Comparison of ENCODE assay signal across 8 mouse cellular contexts in the genomic region with DNA sequence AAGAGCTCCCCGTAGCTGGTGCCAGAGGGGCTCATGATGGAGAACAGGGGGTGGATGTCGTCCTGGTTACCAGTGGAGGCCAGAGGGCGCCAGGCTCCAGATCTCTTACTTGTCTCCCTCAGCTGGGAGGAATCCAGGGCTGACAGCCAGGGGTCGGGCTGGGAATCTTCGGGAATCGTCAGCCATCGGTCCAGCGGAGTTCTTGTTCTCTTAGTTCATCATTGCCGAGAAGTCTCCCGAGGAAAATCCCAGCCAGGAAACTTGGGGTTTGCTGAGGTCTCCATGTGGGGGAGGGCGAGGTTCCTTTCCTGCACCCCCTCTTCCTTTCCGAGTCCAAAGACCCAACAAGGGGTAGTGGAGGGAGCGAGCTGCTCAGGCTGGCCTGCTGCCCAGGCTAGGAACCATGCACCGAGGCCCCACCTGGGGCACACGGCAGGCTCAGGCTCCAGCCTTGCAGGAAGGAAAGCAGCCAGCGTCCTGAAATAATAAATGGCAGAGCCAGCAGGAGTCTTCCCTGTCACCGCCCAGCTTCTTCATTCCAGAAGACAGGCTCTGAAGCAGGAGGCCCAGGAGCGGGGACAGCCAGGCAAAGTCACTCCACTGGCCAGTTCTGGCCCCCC. TPM values are rescaled to one million over a fixed set of nuclear protein-coding genes. Genes with fewer than 3 reads are reported as not detected.
DNase-seq lines count a peak whose midpoint lies in the region; ATAC-seq lines count a peak whose summit lies in the region.

No protein-coding gene starts in this region.

- peak overlapping the region; percentile 17; the same call in 1 of the 2 replicates for H3K9ac ChIP-seq in hindbrain, embryonic 14.5 days

- H3K36me3 ChIP-seq in hindbrain, embryonic 14.5 days (replicated peaks; ENCODE audit: control insufficient read depth, insufficient read depth): no peaks in the 10 kb centered on the region

- peak; percentile 27; the same call in 1 of the 2 replicates for ATAC-seq in hindbrain, embryonic 14.5 days (ENCODE audit: low FRiP score)

- peak overlapping the region; percentile 39 for H3K4me2 ChIP-seq in hindbrain, embryonic 14.5 days (replicated peaks)

- H3K4me1 ChIP-seq in hindbrain, embryonic 14.5 days (replicated peaks; ENCODE audit: control insufficient read depth, insufficient read depth, low read length): peaks cover 21% of the 10 kb centered on the region

- H3K27ac ChIP-seq in hindbrain, embryonic 14.5 days: peak overlapping the region; percentile 79

- no peaks in the 10 kb centered on the region; the same call in 1 of the 2 replicates for H3K27me3 ChIP-seq in hindbrain, embryonic 14.5 days (ENCODE audit: control insufficient read depth, insufficient read depth, low read length)

- H3K4me3 ChIP-seq in hindbrain, embryonic 14.5 days (replicated peaks; ENCODE audit: low read length): no peak overlapping the region

- no peaks in the 10 kb centered on the region for H3K9me3 ChIP-seq in hindbrain, embryonic 14.5 days (ENCODE audit: control insufficient read depth, low read length)

- DNase-seq in 3T3-L1 (ENCODE audit: low read depth, low spot score): peak; percentile 49
- DNase-seq in brain, adult 2 months (ENCODE audit: low read depth, low spot score): peak; percentile 31
- peak; percentile 85 to 90 for DNase-seq in gastrocnemius, adult 8-10 months (ENCODE audit: low spot score in 2 of 2)
- peak; percentile 57 for DNase-seq in hindbrain, embryonic 14.5 days (ENCODE audit: low spot score)
- DNase-seq in lung, adult 18-20 months: peak; percentile 72 to 73
- peak; percentile 58 for DNase-seq in ovary, postnatal 10 days (ENCODE audit: low spot score)
- no peak for DNase-seq in thymus, postnatal 14 days
- DNase-seq in thymus, postnatal 0 days (ENCODE audit: low spot score): no peak

- WGBS in hindbrain, embryonic 14.5 days: 4% methylated on average over 18 of the region's 18 CpGs

RNA-seq across cellular contexts. Expression of a gene that starts 12.5 kb away (rescaled TPM):
- total RNA-seq in gastrocnemius, adult 8-10 months (2022): 1 to 10 TPM in 2 of 4 experiments, under 1 TPM in 2; 0.92 to 1.3 (median 1.1) TPM
- polyA plus RNA-seq in hindbrain, embryonic 14.5 days (2014; fragmentation: Nextera tagmentation; extraction: Ambion mirVana): 4.9 TPM in 2 replicates
- 1.3 and 2.1 TPM in 2 replicates for polyA plus RNA-seq in thymus, postnatal 0 days (2015; fragmentation: Nextera tagmentation; extraction: Ambion mirVana)

RNA-seq across cellular contexts. Expression of a gene that starts 28.8 kb away (rescaled TPM):
- 100 to 1,000 TPM; 380 to 439 (median 413) TPM for total RNA-seq in gastrocnemius, adult 8-10 months (2022)
- polyA plus RNA-seq in hindbrain, embryonic 14.5 days (2014; fragmentation: Nextera tagmentation; extraction: Ambion mirVana): 1.2 and 2.0 TPM in 2 replicates
- 1.2 TPM in 2 replicates for polyA plus RNA-seq in thymus, postnatal 0 days (2015; fragmentation: Nextera tagmentation; extraction: Ambion mirVana)

RNA-seq across cellular contexts. Expression of a gene that starts 46.5 kb away (rescaled TPM):
- total RNA-seq in gastrocnemius, adult 8-10 months (2022): 1 to 10 TPM in 3 of 4 experiments, under 1 TPM in 1; 0.85 to 1.7 (median 1.5) TPM
- polyA plus RNA-seq in hindbrain, embryonic 14.5 days (2014; fragmentation: Nextera tagmentation; extraction: Ambion mirVana): 1.2 and 1.3 TPM in 2 replicates
- 58.9 and 64.1 TPM in 2 replicates for polyA plus RNA-seq in thymus, postnatal 0 days (2015; fragmentation: Nextera tagmentation; extraction: Ambion mirVana)

Comparison
In these comparisons a context has a peak if more than half of its experiments do, and no peak if none do; other contexts are left out.
1. DNase-seq: peak in 3T3-L1 (single experiment), brain, adult 2 months (single experiment), gastrocnemius, adult 8-10 months (2 of 2), hindbrain, embryonic 14.5 days (single experiment), lung, adult 18-20 months (2 of 2) and ovary, postnatal 10 days (single experiment); none in thymus, postnatal 14 days (single experiment) and thymus, postnatal 0 days (single experiment).
2. RNA of a gene that starts 46.5 kb away (polyA plus RNA-seq): 58.9 to 64.1 TPM in thymus, postnatal 0 days; 1.2 to 1.3 TPM in hindbrain, embryonic 14.5 days; every median in the first group is over 10 times any median in the second.